Mouse (Mus musculus) embryo, embryonic 9.5 days (tissue): ENCODE measurements around the gene Wfdc18.
A peak's percentile ranks its signal among the peaks of the same experiment; 100 is the strongest.

Source experiments
- DNase-seq: peaks from one replicate; pipeline ENCODE4 v3.0.0-alpha.2; 2017; ENCODE audit errors: extremely low spot score

The Wfdc18 gene

DNA sequence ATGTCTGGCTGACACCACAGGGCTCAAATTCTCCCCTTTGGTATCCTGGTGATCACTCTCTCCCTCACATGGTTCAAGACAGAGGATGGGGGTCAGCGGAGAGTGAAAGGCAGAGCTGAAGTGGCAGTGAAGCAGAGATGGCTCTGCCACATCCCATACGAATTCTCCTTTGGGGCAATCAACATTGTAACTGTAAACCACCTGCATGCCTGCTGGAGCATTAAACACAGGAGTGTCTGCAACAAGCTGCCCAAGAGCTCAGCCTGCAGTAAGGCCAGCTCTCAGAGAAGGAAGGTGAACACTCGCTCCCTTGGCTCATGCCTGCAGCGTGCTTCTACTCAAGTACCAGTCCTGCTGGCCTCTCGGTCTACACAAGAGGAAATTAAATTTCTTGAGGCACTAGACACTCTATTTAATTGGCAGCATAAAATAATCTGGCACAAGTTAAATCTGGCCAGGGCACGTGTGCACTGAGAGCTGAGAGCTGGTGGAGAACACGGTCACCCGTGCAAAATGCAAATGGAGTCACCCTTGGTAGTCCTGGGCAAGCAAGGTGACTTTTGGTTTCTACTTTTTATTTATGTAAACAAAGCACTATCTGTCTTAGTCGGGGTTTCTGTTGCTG is 34.0 kb downstream of the Wfdc18 start:
- no peak for DNase-seq

DNA sequence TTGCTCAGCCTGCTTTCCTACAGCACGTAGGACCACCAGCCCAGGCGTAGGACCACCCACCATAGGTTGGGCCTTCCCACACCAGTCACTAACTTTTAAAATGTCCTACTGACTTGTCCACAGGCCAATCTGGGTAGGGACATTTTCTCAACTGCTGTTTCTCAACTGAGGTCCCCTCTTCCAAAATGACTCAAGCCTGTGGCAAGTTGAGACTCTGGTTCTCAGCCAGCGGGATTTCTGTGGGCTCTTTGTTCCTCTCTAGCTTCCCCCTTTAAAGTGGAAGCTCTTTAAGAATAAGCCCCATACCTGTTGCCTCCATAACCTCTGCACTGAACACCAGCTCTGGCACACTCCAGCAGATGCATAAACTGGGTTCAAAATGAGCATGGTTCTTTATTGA is 34.7 kb downstream of the Wfdc18 start:
- no peak for DNase-seq

DNA sequence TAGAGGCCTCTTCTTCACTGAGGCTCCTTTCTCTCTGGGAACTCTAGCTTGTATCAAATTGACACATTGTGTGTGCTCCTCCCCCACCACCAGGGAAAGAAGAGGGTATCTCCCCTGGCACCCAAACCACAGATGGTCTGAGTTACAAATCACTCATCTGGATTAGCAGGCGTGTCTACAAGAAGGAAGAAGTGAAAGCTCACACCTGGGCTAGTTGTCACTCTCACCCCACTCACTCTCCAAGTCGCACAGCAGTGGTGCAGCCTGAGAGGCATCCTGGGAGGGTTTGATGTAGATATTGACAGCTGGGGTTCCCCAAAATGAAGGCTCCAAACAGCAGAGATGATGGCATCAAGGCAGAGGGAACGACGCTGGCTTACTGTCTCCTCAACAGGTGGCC is 37.3 kb downstream of the Wfdc18 start:
- no peak for DNase-seq

DNA sequence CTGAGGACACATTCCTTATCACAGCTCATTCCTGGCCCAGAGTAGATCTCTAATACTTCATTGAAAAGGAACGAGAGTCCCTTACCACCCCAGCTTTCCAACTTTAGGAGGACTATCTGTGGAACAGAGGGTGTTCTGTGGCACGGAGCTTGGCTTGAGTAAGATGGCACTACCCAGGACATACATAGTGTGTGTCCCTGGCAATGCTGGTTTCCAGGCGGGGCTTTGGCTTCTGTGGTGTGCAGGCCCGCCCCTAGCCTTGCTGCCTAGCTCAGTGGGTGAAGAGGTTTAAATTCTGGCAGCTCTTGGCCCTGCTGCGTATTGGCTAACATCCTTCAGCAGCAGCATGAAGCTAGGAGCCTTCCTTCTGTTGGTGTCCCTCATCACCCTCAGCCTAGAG is 37.9 kb downstream of the Wfdc18 start, which contains the start of gene Wfdc21:
Wfdc21 (plus strand) TSS at position 260 of the 400 bp plus-strand sequence.
- no peak for DNase-seq

DNA sequence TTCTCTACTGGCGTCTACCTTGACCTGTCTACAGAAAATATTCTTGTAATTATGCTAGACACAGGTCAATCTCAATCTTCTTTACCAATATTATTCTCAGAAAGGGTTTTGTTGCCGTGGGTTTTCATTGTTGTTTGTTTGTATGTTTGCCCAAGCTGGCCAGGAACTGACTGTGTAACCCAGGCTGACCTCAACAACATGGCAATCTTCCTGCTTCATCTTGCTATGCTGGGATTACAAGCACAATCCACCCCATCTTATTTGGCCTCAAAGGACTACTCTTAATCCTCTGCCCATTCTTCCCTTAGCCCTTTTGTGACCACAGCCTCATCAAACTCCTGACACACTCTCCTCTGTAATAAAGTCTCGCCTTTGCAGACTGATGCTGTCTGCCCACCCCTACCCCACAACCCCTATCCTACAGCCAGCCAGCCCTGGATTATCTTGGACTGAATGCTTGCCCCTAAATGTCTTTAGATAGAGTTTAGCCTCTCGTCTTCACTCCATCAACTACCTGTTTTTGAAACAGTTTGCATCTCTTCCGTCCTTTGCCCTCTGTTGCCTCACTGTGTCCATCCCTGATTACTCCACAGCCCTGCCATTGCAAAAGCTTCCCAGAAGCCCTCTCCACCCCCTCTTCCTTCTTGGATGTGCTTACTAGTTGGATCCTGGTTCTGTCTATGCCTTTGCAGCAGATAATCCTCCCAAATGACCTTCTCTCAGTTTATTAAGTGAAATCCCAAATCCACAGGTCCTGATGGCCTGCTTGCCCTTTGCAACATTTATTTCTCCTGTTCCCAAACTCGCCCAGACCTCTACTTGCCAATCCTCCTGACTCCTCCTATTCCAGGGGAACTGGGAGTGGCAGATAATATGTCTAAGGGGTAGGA is 38.8 kb downstream of the Wfdc18 start:
- DNase-seq, result no peak

DNA sequence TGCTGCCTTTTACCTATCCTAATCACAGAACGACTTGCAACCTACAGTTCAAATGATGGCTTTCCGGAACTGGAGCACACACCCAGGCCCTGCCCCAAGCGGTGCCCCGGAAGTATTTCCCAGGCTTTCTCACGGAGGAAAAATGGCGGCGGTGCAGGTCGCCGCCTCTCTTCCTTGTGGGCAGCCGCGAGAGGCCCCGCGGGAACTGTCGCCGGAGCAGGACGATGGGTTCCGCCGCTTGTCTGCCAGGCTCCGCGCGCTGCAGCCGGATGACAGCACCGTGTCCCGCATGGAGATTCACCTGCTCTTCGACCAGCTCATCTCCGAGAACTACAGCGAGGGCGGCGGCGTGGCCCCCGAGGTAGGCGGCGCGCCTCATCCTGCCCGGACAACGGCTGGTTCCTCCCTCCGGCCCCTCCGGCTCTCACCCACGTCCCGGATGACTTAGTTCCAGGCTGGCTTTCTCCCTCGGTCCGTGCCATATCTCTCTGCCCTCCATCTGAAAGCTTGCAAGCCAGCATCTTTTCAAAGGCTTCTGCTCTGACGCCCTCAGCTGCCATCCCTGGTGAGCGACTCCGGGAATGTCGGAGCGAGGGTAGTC is 44.9 kb downstream of the Wfdc18 start, which contains the start of gene Heatr6:
Heatr6 (plus strand) TSS at position 116 of the 601 bp plus-strand sequence.
- peak; percentile 92 for DNase-seq

DNA sequence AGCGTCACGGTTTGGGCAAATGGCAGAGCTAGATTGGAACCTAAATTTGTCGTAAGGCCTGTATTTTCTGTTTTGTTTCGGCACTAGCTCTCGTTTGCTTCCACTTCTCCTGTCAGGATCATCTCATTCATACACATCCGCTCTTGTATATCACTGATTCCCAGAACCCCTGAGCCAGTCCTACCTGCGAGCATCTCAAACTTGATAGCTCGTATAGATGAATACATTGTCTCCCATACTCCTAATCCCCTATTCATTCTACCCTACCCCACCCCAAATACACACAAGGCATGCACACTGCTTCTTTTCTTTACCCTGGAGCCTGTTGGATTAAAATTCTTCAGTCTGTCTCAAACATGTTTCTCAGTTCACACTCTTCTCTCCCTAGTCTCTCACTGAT is 45.4 kb downstream of the Wfdc18 start:
- DNase-seq, result no peak
